Mouse (Mus musculus) ES-E14 (cell line): ENCODE results near the gene 4930518I15Rik. TPM values are rescaled to one million over a fixed set of nuclear protein-coding genes. Genes with fewer than 3 reads are reported as not detected.
"Not testable (repeated sequence)": the region's sequence is repeated elsewhere in the genome, so short reads cannot be mapped to it uniquely, and the experiment has no call there.

Source experiments
- DNase-seq: peaks from one replicate; pipeline ENCODE4 v3.0.0-alpha.2; 2013; ENCODE audit warnings: low read depth, low spot score
- H3K27ac ChIP-seq: 2 replicates; pipeline ENCODE4 v1.5.1; 2012; ENCODE audit warnings: low read depth, mild to moderate bottlenecking, low read length, moderate library complexity, mixed read lengths; ENCODE audit not compliant: poor library complexity, insufficient read depth, severe bottlenecking
- H3K36me3 ChIP-seq: 2 replicates; pipeline ENCODE4 v1.6.1; 2012; ENCODE audit warnings: mild to moderate bottlenecking, low read length, moderate library complexity, mixed read lengths; ENCODE audit not compliant: control insufficient read depth, poor library complexity, insufficient read depth, severe bottlenecking
- H3K4me1 ChIP-seq, 2 experiments: fragments of 150-350 bp in 1 of 2; sonication (generic) in 1 of 2; 2 replicates each; pipeline ENCODE4 v1.6.1; 2012; ENCODE audit warnings: low read length in 2 of 2, mild to moderate bottlenecking in 1 of 2, mixed read lengths in 1 of 2; ENCODE audit not compliant: control insufficient read depth in 2 of 2, insufficient read depth in 2 of 2, poor library complexity in 1 of 2
- H3K4me3 ChIP-seq, 2 experiments: fragments of 150-350 bp in 1 of 2; sonication (generic) in 1 of 2; 2 replicates each; pipeline ENCODE4 v1.5.1; 2012; ENCODE audit warnings: low read length in 2 of 2, low read depth in 1 of 2, mild to moderate bottlenecking in 1 of 2, mixed read lengths in 1 of 2; ENCODE audit not compliant: insufficient read depth in 1 of 2, poor library complexity in 1 of 2, severe bottlenecking in 1 of 2
- H3K9ac ChIP-seq: 2 replicates; pipeline ENCODE4 v1.6.1; 2012; ENCODE audit warnings: low read depth, mild to moderate bottlenecking, low read length, mixed read lengths; ENCODE audit not compliant: poor library complexity, insufficient read depth, severe bottlenecking
- H3K9me3 ChIP-seq: fragments of 150-350 bp; sonication (generic); 2 replicates; pipeline ENCODE4 v1.6.1; 2012; ENCODE audit warnings: low read depth, mild to moderate bottlenecking, low read length; ENCODE audit not compliant: control insufficient read depth, insufficient read depth
- CHD2 ChIP-seq: IDR thresholded peaks from 2 replicates; pipeline ENCODE4 v1.6.1; 2014; ENCODE audit warnings: mild to moderate bottlenecking, low read depth, low read length, inconsistent platforms
- HCFC1 ChIP-seq: IDR thresholded peaks from 2 replicates; pipeline ENCODE4 v1.6.1; 2012; ENCODE audit warnings: low read length, inconsistent platforms, borderline replicate concordance; ENCODE audit not compliant: insufficient read depth
- MAFK ChIP-seq: IDR thresholded peaks from 2 replicates; pipeline ENCODE4 v1.6.1; 2014; ENCODE audit warnings: mild to moderate bottlenecking, low read depth, low read length, inconsistent platforms; ENCODE audit not compliant: insufficient read depth
- ZC3H11A ChIP-seq: IDR thresholded peaks from 2 replicates; pipeline ENCODE4 v1.6.1; 2012; ENCODE audit warnings: low read depth, mild to moderate bottlenecking, inconsistent platforms, low read length, borderline replicate concordance
- ZNF384 ChIP-seq: IDR thresholded peaks from 2 replicates; pipeline ENCODE4 v1.6.1; 2012; ENCODE audit warnings: low read depth, low read length, inconsistent platforms
- in situ Hi-C, 2 experiments: fragments of 600-800 bp; cut with MboI; formaldehyde crosslinking; loops; one replicate each; pipeline ENCODE4 v1.15.1; 2025; ENCODE audit warnings: low sequenced_read_pairs in 2 of 2, inconsistent platforms in 1 of 2; ENCODE audit not compliant: unreplicated experiment in 2 of 2
- total RNA-seq: library from RNA; depleted of rRNA; stranded (reverse); fragments of 300-350 nt; gene quantifications from 2 replicates; pipeline ENCODE4 v1.2.3, GENCODE M21; 2012; rRNA removed

Gene 4930518I15Rik
- 0.89 and 1.2 TPM in 2 replicates for total RNA-seq

GRCm38 (mm10) chr2:156857835-156858234, at the start of gene 4930518I15Rik:
TSS of gene 4930518I15Rik (minus strand) at chr2:156857946.
- no peak within 1 kb of the TSS for H3K4me3 ChIP-seq
- peak within 1 kb of the TSS; percentile 34; the same call in 1 of the 2 replicates for H3K9ac ChIP-seq
- H3K9me3 ChIP-seq, result no peaks in the 10 kb centered on the region
- 0 out of 2 replicates have a peak within 1 kb of the TSS, but pooled peaks have one; percentile 17 for H3K27ac ChIP-seq
- TF ChIP-seq ZC3H11A (no peak), ZNF384 (no peak), MAFK (no peak), HCFC1 (no peak), CHD2 (no peak)
- H3K36me3 ChIP-seq, result peaks cover 10% of the 10 kb centered on the region
- no peak for DNase-seq
- in situ Hi-C loops, result no loop called here
- H3K4me1 ChIP-seq, result peaks cover 2 to 5% of the 10 kb centered on the region in 2 experiments; a peak in 2 of 4 replicates

- in situ Hi-C loops, H3K27ac ChIP-seq, H3K9ac ChIP-seq, H3K4me3 ChIP-seq, DNase-seq, H3K9me3 ChIP-seq, H3K4me1 ChIP-seq, H3K36me3 ChIP-seq: not testable (repeated sequence)
Measured at GRCm38 (mm10) chr2:156905931-156906330, 48.2 kb upstream of the 4930518I15Rik start.

GRCm38 (mm10) chr2:156904976-156905717, 47.4 kb upstream of the 4930518I15Rik start:
- peak; percentile 22 for DNase-seq
- no peaks in the 10 kb centered on the region for H3K4me1 ChIP-seq
- H3K9ac ChIP-seq, result no peak overlapping the region
- no peaks in the 10 kb centered on the region for H3K36me3 ChIP-seq
- in situ Hi-C loops, result no loop called here
- TF ChIP-seq HCFC1 (no peak), ZC3H11A (peak; percentile 49; the same call in 1 of the 2 replicates)
- H3K27ac ChIP-seq, result no peak overlapping the region
- H3K4me3 ChIP-seq, result no peak overlapping the region
- H3K9me3 ChIP-seq, result no peaks in the 10 kb centered on the region

DNA sequence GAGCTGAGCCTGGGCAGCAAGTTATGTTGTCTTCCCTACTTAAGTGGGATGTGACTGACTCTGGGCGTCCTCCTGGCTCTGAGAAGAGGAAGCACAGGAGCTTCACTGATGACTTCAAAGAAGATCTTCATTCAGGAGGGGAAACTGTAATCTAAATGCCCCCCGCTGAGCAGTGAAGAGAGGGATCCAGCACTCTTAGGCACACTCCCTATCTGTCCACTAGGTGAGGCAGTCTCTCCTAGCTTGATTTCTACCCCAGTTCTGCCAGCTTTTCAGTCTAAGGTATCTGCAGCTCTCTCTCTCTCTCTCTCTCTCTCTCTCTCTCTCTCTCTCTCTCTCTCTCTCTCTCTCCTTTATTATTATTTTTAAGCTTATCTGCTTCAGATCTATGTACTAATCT, 45.6 kb upstream of the 4930518I15Rik start:
- in situ Hi-C loops, result no loop called here
- H3K9ac ChIP-seq, result no peak overlapping the region
- peak; percentile 27 for DNase-seq
- TF ChIP-seq HCFC1 (no peak), ZNF384 (no peak), CHD2 (no peak)
- H3K4me3 ChIP-seq, result no peak overlapping the region
- H3K36me3 ChIP-seq, result no peaks in the 10 kb centered on the region
- no peak overlapping the region for H3K27ac ChIP-seq
- no peaks in the 10 kb centered on the region for H3K9me3 ChIP-seq
- no peaks in the 10 kb centered on the region for H3K4me1 ChIP-seq

- H3K4me1 ChIP-seq, in situ Hi-C loops, DNase-seq, H3K4me3 ChIP-seq, H3K36me3 ChIP-seq, H3K9ac ChIP-seq, H3K27ac ChIP-seq, H3K9me3 ChIP-seq: not testable (repeated sequence)
Measured at GRCm38 (mm10) chr2:156902411-156902810, 44.7 kb upstream of the 4930518I15Rik start.
